Mouse (Mus musculus) layer of hippocampus, postnatal 10 days (tissue): ENCODE measurements at regions not wholly inside any gene's neighbourhood (a gene's known extent, or its start where the extent isn't known, plus 50 kb on each side); places are given as distances from the start of the nearest gene placed in this dataset.

Source experiments
- DNase-seq, 2 experiments: peaks; one replicate each; pipeline ENCODE4 v3.0.0; 2021; ENCODE audit warnings: low spot score in 2 of 2

GRCm38 (mm10) chr10:16592870-16593269 is 1130.1 kb upstream of the Cited2 start:
- DNase-seq = no peak

GRCm38 (mm10) chr10:16600041-16600440 is 1123.0 kb upstream of the Cited2 start:
- no peak for DNase-seq

GRCm38 (mm10) chr10:16600551-16601224 is 1122.3 kb upstream of the Cited2 start:
- no peak for DNase-seq

GRCm38 (mm10) chr10:16601225-16601595 is 1121.8 kb upstream of the Cited2 start:
- no peak for DNase-seq

- DNase-seq = no peak
Observed at GRCm38 (mm10) chr10:16608339-16608738, 1114.7 kb upstream of the Cited2 start.

GRCm38 (mm10) chr10:16618752-16619151 is 1104.3 kb upstream of the Cited2 start:
- no peak for DNase-seq

GRCm38 (mm10) chr10:16619584-16619983 is 1103.4 kb upstream of the Cited2 start:
- DNase-seq = no peak

GRCm38 (mm10) chr10:16620804-16621559 is 1102.0 kb upstream of the Cited2 start:
- no peak for DNase-seq

GRCm38 (mm10) chr10:16622821-16623220 is 1100.2 kb upstream of the Cited2 start:
- DNase-seq = no peak

GRCm38 (mm10) chr10:16633236-16633635 is 1089.8 kb upstream of the Cited2 start:
- no peak for DNase-seq

- DNase-seq = no peak
Observed at GRCm38 (mm10) chr10:16635463-16635862, 1087.6 kb upstream of the Cited2 start.

GRCm38 (mm10) chr10:16637006-16637405 is 1086.0 kb upstream of the Cited2 start:
- DNase-seq = no peak

- DNase-seq = no peak
Observed at GRCm38 (mm10) chr10:16638111-16638510, 1084.9 kb upstream of the Cited2 start.

GRCm38 (mm10) chr10:16640136-16640535 is 1082.9 kb upstream of the Cited2 start:
- DNase-seq = no peak

GRCm38 (mm10) chr10:16650120-16650519 is 1072.9 kb upstream of the Cited2 start:
- no peak for DNase-seq

- no peak for DNase-seq
Observed at GRCm38 (mm10) chr10:16652450-16652849, 1070.6 kb upstream of the Cited2 start.

GRCm38 (mm10) chr10:16664483-16664882 is 1058.5 kb upstream of the Cited2 start:
- no peak for DNase-seq

- no peak for DNase-seq
Observed at GRCm38 (mm10) chr10:16670286-16670685, 1052.7 kb upstream of the Cited2 start.

GRCm38 (mm10) chr10:16681001-16681400 is 1042.0 kb upstream of the Cited2 start:
- no peak for DNase-seq

GRCm38 (mm10) chr10:16685352-16685751 is 1037.7 kb upstream of the Cited2 start:
- no peak for DNase-seq

GRCm38 (mm10) chr10:16706976-16707375 is 1016.0 kb upstream of the Cited2 start:
- DNase-seq = no peak

GRCm38 (mm10) chr10:16713143-16713542 is 1009.9 kb upstream of the Cited2 start:
- no peak for DNase-seq

GRCm38 (mm10) chr10:16714065-16714464 is 1009.0 kb upstream of the Cited2 start:
- DNase-seq = no peak
